Mouse (Mus musculus) intestine, embryonic 14.5 days (tissue): ENCODE data around the gene Exoc3l. TPM values are rescaled to one million over a fixed set of nuclear protein-coding genes. Genes with fewer than 3 reads are reported as not detected.
"Not testable (repeated sequence)": the region's sequence is repeated elsewhere in the genome, so short reads cannot be mapped to it uniquely, and the experiment has no call there.

Source experiments
- ATAC-seq: fragments of 200-750 bp; cut with Nextera tagmentation; replicated peaks from 2 replicates; pipeline ENCODE4 v1.8.0; 2017; ENCODE audit warnings: low read depth, moderate number of reproducible peaks, moderate TSS enrichment, moderate library complexity; ENCODE audit not compliant: low FRiP score, low TSS enrichment
- DNase-seq: peaks from one replicate; pipeline ENCODE4 v3.0.0-alpha.2; 2018; ENCODE audit warnings: low spot score
- H3K27ac ChIP-seq: fragments of 300-500 bp; sonication (generic); 2 replicates; pipeline ENCODE4 v1.5.1; 2014; ENCODE audit warnings: low read depth, mild to moderate bottlenecking, control low read depth
- H3K27me3 ChIP-seq: fragments of 300-500 bp; sonication (generic); replicated peaks from 2 replicates; pipeline ENCODE4 v1.6.1; 2014; ENCODE audit warnings: low read length, control low read depth; ENCODE audit not compliant: control insufficient read depth, insufficient read depth
- H3K36me3 ChIP-seq: fragments of 300-500 bp; sonication (generic); 2 replicates; pipeline ENCODE4 v1.6.1; 2014; ENCODE audit warnings: low read length, control low read depth; ENCODE audit not compliant: control insufficient read depth, insufficient read depth
- H3K4me1 ChIP-seq: fragments of 300-500 bp; sonication (generic); replicated peaks from 2 replicates; pipeline ENCODE4 v1.6.1; 2014; ENCODE audit warnings: low read length, control low read depth, mixed read lengths; ENCODE audit not compliant: control insufficient read depth, insufficient read depth
- H3K4me2 ChIP-seq: fragments of 300-500 bp; sonication (generic); 2 replicates; pipeline ENCODE4 v1.6.1; 2014; ENCODE audit warnings: low read length
- H3K4me3 ChIP-seq: fragments of 300-500 bp; sonication (generic); 2 replicates; pipeline ENCODE4 v1.5.1; 2014; ENCODE audit warnings: low read depth, low read length, control low read depth, mixed read lengths
- H3K9ac ChIP-seq: fragments of 300-500 bp; sonication (generic); 2 replicates; pipeline ENCODE4 v1.6.1; 2014; ENCODE audit warnings: mild to moderate bottlenecking, low read length
- H3K9me3 ChIP-seq: fragments of 300-500 bp; sonication (generic); 2 replicates; pipeline ENCODE4 v1.6.1; 2016; ENCODE audit warnings: low read length, control low read depth; ENCODE audit not compliant: control insufficient read depth
- whole genome bisulfite sequencing: fragments of 180-500 bp; shearing (Covaris S2); extraction: QIAGEN DNeasy Blood & Tissue Kit; methylation state at CpG from one replicate; pipeline ENCODE4 v1.1.7; 2014; 5-methylcytosine and 5-hydroxymethylcytosine counted together
- polyA plus RNA-seq: library from polyadenylated mRNA; unstranded; fragments of >200 nt; fragmentation: Nextera tagmentation; extraction: Ambion mirVana; gene quantifications from 2 replicates; pipeline ENCODE4 v1.2.1, GENCODE M21; 2014

Gene Exoc3l
- polyA plus RNA-seq, 1 experiment from 2014 or later = 10.1 TPM

GRCm38 (mm10) chr8:105299962-105300361 is 4.1 kb upstream of the Exoc3l start:
- Histone ChIP-seq H3K4me3 (no peak overlapping the region), H3K27ac (no peak overlapping the region), H3K36me3 (peaks cover 59% of the 10 kb centered on the region), H3K27me3 (no peaks in the 10 kb centered on the region), H3K9ac (no peak overlapping the region), H3K4me2 (no peak overlapping the region), H3K4me1 (peaks cover 24% of the 10 kb centered on the region), H3K9me3 (no peaks in the 10 kb centered on the region)
- DNase-seq = no peak
- ATAC-seq = no peak
- WGBS = 94% methylated on average over 8 of the region's 8 CpGs

DNA sequence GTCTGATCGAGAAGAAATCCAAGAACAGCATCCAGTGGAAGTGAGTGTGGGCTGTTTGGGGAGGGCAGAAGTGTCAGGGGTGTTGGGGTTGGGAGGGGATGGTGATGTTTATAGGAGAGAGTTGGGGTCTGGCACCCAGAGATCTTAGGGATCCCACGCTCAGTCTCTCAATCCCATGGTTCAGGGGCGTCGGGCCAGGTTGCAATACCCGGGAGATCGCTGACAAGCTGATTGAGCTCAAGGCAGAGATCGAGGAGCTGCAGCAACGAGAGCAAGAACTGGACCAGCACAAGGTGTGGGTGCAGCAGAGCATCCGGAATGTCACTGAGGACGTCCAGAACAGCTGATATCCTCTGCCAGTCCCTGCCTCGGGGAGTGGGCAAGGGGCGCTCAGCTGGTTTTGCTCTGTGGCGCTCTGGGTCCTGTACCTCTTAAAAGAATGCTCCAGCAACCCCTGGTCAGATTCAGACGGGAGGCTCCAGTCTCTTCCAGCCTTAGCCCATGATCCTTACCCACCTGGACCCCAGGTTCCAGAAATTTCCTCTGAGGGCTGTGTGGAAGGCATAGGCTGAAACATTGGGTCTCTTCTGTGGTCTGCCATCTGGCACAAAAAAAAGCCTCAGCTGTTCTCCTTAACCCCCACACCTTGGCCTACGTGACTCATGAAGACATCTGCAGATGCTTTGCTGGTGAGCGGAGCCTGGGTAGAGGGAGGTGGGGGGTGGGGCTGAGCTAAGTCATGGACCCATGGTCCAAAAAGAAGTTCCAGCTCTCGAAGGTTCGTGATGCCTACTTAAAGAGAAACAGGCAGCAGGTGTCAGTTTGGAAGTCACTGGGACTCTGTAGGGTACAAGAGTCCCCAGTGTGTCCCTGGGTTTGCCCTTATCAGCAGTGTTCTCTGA is 2.7 kb upstream of the Exoc3l start:
- ATAC-seq (no peak), DNase-seq (no peak)
- Histone ChIP-seq H3K27me3 (no peaks in the 10 kb centered on the region), H3K4me2 (peak overlapping the region; percentile 94), H3K36me3 (peaks cover 48% of the 10 kb centered on the region), H3K9ac (peak overlapping the region; percentile 63), H3K4me3 (peak overlapping the region; percentile 59), H3K27ac (no peak overlapping the region), H3K9me3 (no peaks in the 10 kb centered on the region), H3K4me1 (peaks cover 17% of the 10 kb centered on the region)
- WGBS = 59% methylated on average over 18 of the region's 18 CpGs

DNA sequence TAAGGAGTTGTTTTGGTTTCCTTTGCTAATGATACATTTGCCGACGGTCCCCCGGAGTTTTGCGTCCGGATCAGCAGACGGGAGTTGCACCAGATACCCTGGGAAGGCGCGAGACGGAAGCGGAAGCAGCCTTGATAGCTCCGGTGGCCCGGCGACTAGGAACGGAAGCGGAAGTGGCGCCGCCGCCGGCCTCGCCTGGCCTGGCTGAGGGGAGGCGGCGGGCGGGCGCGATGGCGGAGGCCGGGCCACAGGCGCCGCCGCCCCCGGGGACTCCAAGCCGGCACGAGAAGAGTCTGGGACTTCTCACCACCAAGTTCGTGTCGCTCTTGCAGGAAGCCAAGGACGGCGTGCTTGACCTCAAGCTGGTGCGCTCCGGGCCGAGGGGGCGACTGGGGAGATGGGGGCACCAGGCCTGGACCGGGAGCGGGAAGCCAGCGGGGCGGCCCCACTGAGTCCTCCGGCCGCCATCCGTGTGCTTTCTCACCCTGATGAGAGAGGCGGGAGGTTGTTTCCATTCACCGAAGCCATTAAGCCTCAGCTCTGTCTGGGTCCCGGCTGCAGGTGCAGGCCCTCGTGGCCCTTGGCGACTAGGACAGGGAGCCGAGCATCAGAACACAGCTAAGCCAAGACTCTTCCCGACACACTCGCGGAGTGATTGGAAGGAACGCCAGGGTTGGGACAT is 1.8 kb upstream of the Exoc3l start, which contains the start of gene E2f4:
Gene E2f4, plus strand, starts transcription at position 153 of the 682 bp plus-strand sequence.
- 0% methylated on average over 58 of the region's 58 CpGs for WGBS
- peak within 1 kb of the TSS; percentile 63 for H3K9ac ChIP-seq
- H3K27me3 ChIP-seq = no peaks in the 10 kb centered on the region

GRCm38 (mm10) chr8:105295256-105295655 is 645 bp downstream of the Exoc3l start:
- Histone ChIP-seq H3K4me3 (peak overlapping the region; percentile 1; the same call in 1 of the 2 replicates), H3K27me3 (peaks cover 6% of the 10 kb centered on the region), H3K9me3 (no peaks in the 10 kb centered on the region), H3K27ac (no peak overlapping the region), H3K4me1 (peaks cover 21% of the 10 kb centered on the region), H3K36me3 (peaks cover 17% of the 10 kb centered on the region), H3K4me2 (peak overlapping the region; percentile 18; the same call in 1 of the 2 replicates), H3K9ac (no peak overlapping the region)
- ATAC-seq (no peak), DNase-seq (no peak)
- WGBS = 70% methylated on average over 11 of the region's 11 CpGs

More for the DNA sequence above, 1.8 kb upstream of the Exoc3l start, which contains the start of gene E2f4:
- peak within 1 kb of the TSS; percentile 94 for H3K4me2 ChIP-seq
- ATAC-seq = peak; percentile 86
- H3K9me3 ChIP-seq = no peaks in the 10 kb centered on the region
- peak; percentile 90 for DNase-seq
- H3K4me3 ChIP-seq = peak within 1 kb of the TSS; percentile 59
- H3K4me1 ChIP-seq = peaks cover 17% of the 10 kb centered on the region
- H3K36me3 ChIP-seq = peaks cover 39% of the 10 kb centered on the region
- H3K27ac ChIP-seq = peak within 1 kb of the TSS; percentile 17; the same call in 1 of the 2 replicates

DNA sequence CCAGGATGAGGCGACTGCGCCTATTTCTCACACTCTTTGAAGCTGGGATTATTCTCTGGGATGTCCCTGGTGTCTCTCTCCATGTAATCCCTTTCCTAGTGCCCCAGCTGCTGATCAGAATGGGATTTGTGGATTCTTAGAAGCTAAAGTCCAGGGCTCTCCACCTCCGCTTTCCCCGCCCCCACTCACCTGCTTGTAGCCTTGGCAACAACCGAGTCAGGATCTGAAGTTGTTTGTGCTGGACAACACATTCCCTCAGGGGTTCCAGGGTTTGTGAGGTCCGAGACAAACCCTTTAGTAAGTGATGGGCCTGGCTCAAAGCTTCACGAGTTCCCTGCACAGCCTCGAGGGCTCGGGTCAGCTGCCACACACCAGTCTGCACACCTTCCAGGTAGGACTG is 1.1 kb downstream of the Exoc3l start:
- Histone ChIP-seq H3K27me3 (peaks cover 10% of the 10 kb centered on the region), H3K9ac (no peak overlapping the region), H3K9me3 (no peaks in the 10 kb centered on the region), H3K4me3 (no peak overlapping the region), H3K36me3 (peaks cover 12% of the 10 kb centered on the region), H3K4me2 (no peak overlapping the region; the same call in 1 of the 2 replicates), H3K4me1 (peaks cover 25% of the 10 kb centered on the region), H3K27ac (no peak overlapping the region)
- DNase-seq (no peak), ATAC-seq (no peak)
- 62% methylated on average over 9 of the region's 9 CpGs for WGBS

GRCm38 (mm10) chr8:105293405-105293804 is 2.5 kb downstream of the Exoc3l start:
- DNase-seq (no peak), ATAC-seq (no peak)
- no peak overlapping the region for H3K4me3 ChIP-seq
- no peaks in the 10 kb centered on the region for H3K9me3 ChIP-seq
- no peak overlapping the region for H3K4me2 ChIP-seq
- peaks cover 10% of the 10 kb centered on the region for H3K27me3 ChIP-seq
- no peaks in the 10 kb centered on the region for H3K36me3 ChIP-seq
- WGBS = 65% methylated on average over 19 of the region's 19 CpGs
- H3K4me1 ChIP-seq = peaks cover 20% of the 10 kb centered on the region
- no peak overlapping the region for H3K9ac ChIP-seq
- no peak overlapping the region for H3K27ac ChIP-seq

- Histone ChIP-seq H3K36me3 (no peaks in the 10 kb centered on the region), H3K9me3 (no peaks in the 10 kb centered on the region), H3K27me3 (peaks cover 10% of the 10 kb centered on the region), H3K4me2 (no peak overlapping the region), H3K4me1 (peaks cover 17% of the 10 kb centered on the region), H3K9ac (no peak overlapping the region), H3K27ac (no peak overlapping the region), H3K4me3 (no peak overlapping the region)
- ATAC-seq (no peak), DNase-seq (no peak)
- 81% methylated on average over 7 of the region's 7 CpGs for WGBS
These were observed 3.4 kb downstream of the Exoc3l start for GRCm38 (mm10) chr8:105292471-105292870.

- H3K27me3 ChIP-seq = peaks cover 10% of the 10 kb centered on the region
- ATAC-seq, H3K27ac ChIP-seq, DNase-seq, H3K36me3 ChIP-seq, H3K9me3 ChIP-seq, H3K4me3 ChIP-seq, H3K9ac ChIP-seq, H3K4me2 ChIP-seq: not testable (repeated sequence)
- peaks cover 12% of the 10 kb centered on the region for H3K4me1 ChIP-seq
- WGBS = 65% methylated on average over 3 of the region's 3 CpGs
These were observed 4.1 kb downstream of the Exoc3l start for GRCm38 (mm10) chr8:105291802-105292201.
